Mouse (Mus musculus): Measurements from ENCODE around the gene Npy4r. TPM values are rescaled to one million over a fixed set of nuclear protein-coding genes. Genes with fewer than 3 reads are reported as not detected.
A peak's percentile ranks its signal among the peaks of the same experiment; 100 is the strongest.

Gene Npy4r
- total and polyA plus RNA-seq, 3 experiments = 0.08 to 0.80 (median 0.18) TPM

DNA sequence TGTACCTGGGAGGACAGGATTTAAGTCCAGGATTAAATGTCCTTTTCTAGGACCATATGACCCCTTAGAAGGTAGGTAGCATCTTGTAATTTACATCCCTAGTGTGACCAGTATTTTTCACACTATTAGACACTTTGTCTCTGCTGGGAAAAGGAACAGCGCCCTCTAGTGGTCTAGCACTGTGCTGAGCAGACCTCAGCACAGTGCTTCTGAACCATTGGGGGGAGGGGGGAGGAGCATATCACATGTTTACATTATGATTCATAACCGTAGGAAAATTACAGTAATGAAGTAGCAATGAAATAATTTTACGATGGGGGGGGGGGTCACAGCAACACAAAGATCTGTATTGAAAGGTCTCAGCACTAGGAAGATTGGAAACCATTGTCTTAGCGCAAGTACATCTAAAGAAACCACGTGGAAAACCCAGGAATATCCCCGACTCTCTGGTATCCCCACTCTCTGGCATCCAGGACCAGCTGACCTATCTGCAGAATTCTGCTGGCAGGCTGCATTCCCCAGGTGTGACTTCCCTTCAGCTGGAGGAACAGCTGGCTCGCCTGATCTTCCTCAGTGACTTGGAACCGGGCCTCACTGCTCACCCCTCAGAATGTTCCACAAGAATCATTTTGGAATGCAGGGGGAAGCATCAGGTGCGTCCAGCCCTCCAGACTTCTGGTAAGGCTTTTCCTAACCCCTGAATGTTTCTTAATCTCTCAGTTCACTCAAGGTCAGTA lies 2.5 kb upstream of the Npy4r start:
- 49% methylated on average over 9 of the region's 9 CpGs for WGBS

DNA sequence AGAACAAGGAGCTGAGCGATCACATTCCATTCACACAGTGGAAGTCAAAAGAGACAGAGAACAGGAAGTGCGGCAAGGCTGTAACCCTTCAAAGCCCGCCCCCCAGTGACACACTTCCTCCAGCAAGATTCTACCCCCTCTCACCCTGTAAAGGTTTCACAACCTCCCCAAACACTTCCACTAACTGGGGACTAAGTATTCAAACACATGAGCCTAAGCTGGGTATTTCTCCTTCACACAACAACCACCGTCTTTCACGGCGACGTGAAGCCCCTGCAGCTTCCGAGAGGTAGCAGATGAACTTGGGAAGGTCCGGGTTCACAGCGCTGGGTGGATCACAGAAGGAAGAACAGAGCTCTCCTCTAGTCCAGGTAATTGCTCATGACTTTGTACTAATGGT lies 9.4 kb downstream of the Npy4r start:
- H3K4me1 ChIP-seq (ENCODE audit: control insufficient read depth, insufficient read depth, low read length) = no peaks in the 10 kb centered on the region
- 88% methylated on average over 10 of the region's 10 CpGs for WGBS

More for the DNA sequence above, 2.5 kb upstream of the Npy4r start:
- Histone ChIP-seq H3K79me2 (replicated peaks; ENCODE audit: control insufficient read depth, insufficient read depth, low read length) (no peaks in the 10 kb centered on the region), H3K27ac (no peak overlapping the region), H3K9ac (ENCODE audit: low read depth, low read length) (no peak overlapping the region), H3K36me3 (ENCODE audit: control insufficient read depth, insufficient read depth, low read length) (no peaks in the 10 kb centered on the region), H3K4me3 (no peak overlapping the region), H3K4me1 (ENCODE audit: control insufficient read depth, insufficient read depth, low read length) (no peaks in the 10 kb centered on the region), H3K27me3 (ENCODE audit: control insufficient read depth, insufficient read depth, low read length) (no peaks in the 10 kb centered on the region)
- intact Hi-C loops (cut with DNase I) = loop anchor here (1.0 to 2.0 kb wide), 2 partner anchors 48 to 74 kb away; no protein-coding TSS in a partner anchor
- peak; percentile 12 to 43 for DNase-seq
- no peak for TF ChIP-seq EP300 (IDR thresholded peaks at IDR 0.05; ENCODE audit: insufficient read depth, low read depth, low read length)
- TF ChIP-seq CTCF (IDR thresholded peaks at IDR 0.05) = peak; percentile 76
- no peak for TF ChIP-seq POLR2A (IDR thresholded peaks at IDR 0.05; ENCODE audit: insufficient read depth, low read depth, low read length)

GRCm38 (mm10) chr14:34142316-34142715 lies 10.0 kb downstream of the Npy4r start:
- H3K4me3 ChIP-seq = no peak overlapping the region
- no peaks in the 10 kb centered on the region for H3K4me1 ChIP-seq (ENCODE audit: control insufficient read depth, insufficient read depth, low read length)
- H3K79me2 ChIP-seq (replicated peaks; ENCODE audit: control insufficient read depth, insufficient read depth, low read length) = no peaks in the 10 kb centered on the region
- no peaks in the 10 kb centered on the region for H3K36me3 ChIP-seq (ENCODE audit: control insufficient read depth, insufficient read depth, low read length)
- intact Hi-C loops (cut with DNase I) = no loop called here
- DNase-seq = no peak
- no peak for TF ChIP-seq POLR2A (IDR thresholded peaks at IDR 0.05; ENCODE audit: insufficient read depth, low read depth, low read length)
- no peak for TF ChIP-seq EP300 (IDR thresholded peaks at IDR 0.05; ENCODE audit: insufficient read depth, low read depth, low read length)
- no peak for TF ChIP-seq CTCF (IDR thresholded peaks at IDR 0.05)
- WGBS = 68% methylated on average over 1 of the region's 1 CpGs
- no peaks in the 10 kb centered on the region for H3K27me3 ChIP-seq (ENCODE audit: control insufficient read depth, insufficient read depth, low read length)
- H3K9ac ChIP-seq (ENCODE audit: low read depth, low read length) = no peak overlapping the region
- no peak overlapping the region for H3K27ac ChIP-seq

More for the DNA sequence above, 9.4 kb downstream of the Npy4r start:
- Histone ChIP-seq H3K27ac (no peak overlapping the region), H3K36me3 (ENCODE audit: control insufficient read depth, insufficient read depth, low read length) (no peaks in the 10 kb centered on the region), H3K9ac (ENCODE audit: low read depth, low read length) (no peak overlapping the region), H3K4me3 (no peak overlapping the region), H3K27me3 (ENCODE audit: control insufficient read depth, insufficient read depth, low read length) (no peaks in the 10 kb centered on the region), H3K79me2 (replicated peaks; ENCODE audit: control insufficient read depth, insufficient read depth, low read length) (no peaks in the 10 kb centered on the region)
- no peak for DNase-seq
- TF ChIP-seq EP300 (IDR thresholded peaks at IDR 0.05; ENCODE audit: insufficient read depth, low read depth, low read length) (no peak), POLR2A (IDR thresholded peaks at IDR 0.05; ENCODE audit: insufficient read depth, low read depth, low read length) (no peak), CTCF (IDR thresholded peaks at IDR 0.05) (no peak)
- intact Hi-C loops (cut with DNase I) = no loop called here

DNA sequence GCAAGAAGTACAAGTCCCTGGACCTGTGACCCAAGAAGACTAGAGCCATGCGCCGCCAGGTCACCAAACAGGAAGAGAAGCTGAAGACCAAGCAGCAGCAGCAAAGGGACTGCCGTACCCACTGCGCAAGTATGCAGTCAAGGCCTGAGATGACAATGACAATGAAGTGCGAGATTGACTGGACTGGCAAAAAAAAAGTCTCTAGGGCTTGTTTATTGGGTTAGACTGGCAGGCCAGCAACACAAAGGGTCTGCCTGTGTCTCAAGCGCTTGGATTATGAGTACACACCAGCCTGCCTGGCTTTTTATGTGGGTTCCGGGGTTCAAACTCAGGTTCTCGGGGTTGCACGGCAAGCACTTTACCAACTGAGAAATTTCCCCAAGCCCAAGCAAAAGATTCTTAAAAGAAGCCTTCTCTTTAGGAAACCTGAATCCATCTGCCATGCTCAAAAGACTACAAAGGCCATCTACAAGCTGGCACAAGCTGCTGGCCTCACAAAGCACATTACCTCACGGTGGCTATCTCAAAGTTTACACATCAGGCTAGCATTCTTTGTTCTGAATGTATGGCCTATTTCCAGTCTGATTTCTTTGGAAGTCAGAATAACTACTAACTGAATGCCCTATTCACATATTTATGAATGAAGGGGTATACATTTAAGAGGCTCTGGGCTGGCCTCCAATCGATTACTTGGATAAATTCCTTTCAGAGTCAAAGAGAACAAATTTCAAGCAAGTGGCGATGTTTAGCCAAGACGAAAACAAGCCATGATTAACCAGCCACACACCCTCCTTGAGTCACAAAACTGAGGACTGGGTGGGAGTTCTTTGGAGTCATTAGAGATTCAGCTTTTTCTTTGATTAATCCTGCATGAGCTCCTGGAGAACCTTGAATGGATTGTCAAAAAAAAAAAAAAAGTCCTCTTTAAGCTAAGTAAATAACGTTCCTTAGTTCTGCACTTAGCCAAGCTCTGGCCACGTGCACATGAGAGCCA lies 12.3 kb downstream of the Npy4r start:
- Histone ChIP-seq H3K27ac (no peak overlapping the region), H3K4me1 (ENCODE audit: control insufficient read depth, insufficient read depth, low read length) (no peaks in the 10 kb centered on the region; the same call in 1 of the 2 replicates), H3K79me2 (replicated peaks; ENCODE audit: control insufficient read depth, insufficient read depth, low read length) (no peaks in the 10 kb centered on the region), H3K27me3 (ENCODE audit: control insufficient read depth, insufficient read depth, low read length) (no peaks in the 10 kb centered on the region), H3K36me3 (ENCODE audit: control insufficient read depth, insufficient read depth, low read length) (no peaks in the 10 kb centered on the region), H3K4me3 (no peak overlapping the region), H3K9ac (ENCODE audit: low read depth, low read length) (no peak overlapping the region)
- no peak for DNase-seq
- 87% methylated on average over 15 of the region's 15 CpGs for WGBS
- intact Hi-C loops (cut with DNase I) = no loop called here
- no peak for TF ChIP-seq CTCF (IDR thresholded peaks at IDR 0.05)

- TF ChIP-seq EP300 (IDR thresholded peaks at IDR 0.05; ENCODE audit: insufficient read depth, low read depth, low read length) (no peak), POLR2A (IDR thresholded peaks at IDR 0.05; ENCODE audit: insufficient read depth, low read depth, low read length) (no peak), CTCF (IDR thresholded peaks at IDR 0.05) (no peak)
- intact Hi-C loops (cut with DNase I) = no loop called here
- H3K4me1 ChIP-seq (ENCODE audit: control insufficient read depth, insufficient read depth, low read length) = peaks cover 3% of the 10 kb centered on the region
- H3K27ac ChIP-seq = no peak overlapping the region
- H3K79me2 ChIP-seq (replicated peaks; ENCODE audit: control insufficient read depth, insufficient read depth, low read length) = no peaks in the 10 kb centered on the region
- no peaks in the 10 kb centered on the region for H3K36me3 ChIP-seq (ENCODE audit: control insufficient read depth, insufficient read depth, low read length)
- no peak overlapping the region for H3K4me3 ChIP-seq
- H3K27me3 ChIP-seq (ENCODE audit: control insufficient read depth, insufficient read depth, low read length) = no peaks in the 10 kb centered on the region
- no peak overlapping the region for H3K9ac ChIP-seq (ENCODE audit: low read depth, low read length)
- no peak for DNase-seq
Observed at GRCm38 (mm10) chr14:34135391-34135790, 16.9 kb downstream of the Npy4r start.

DNA sequence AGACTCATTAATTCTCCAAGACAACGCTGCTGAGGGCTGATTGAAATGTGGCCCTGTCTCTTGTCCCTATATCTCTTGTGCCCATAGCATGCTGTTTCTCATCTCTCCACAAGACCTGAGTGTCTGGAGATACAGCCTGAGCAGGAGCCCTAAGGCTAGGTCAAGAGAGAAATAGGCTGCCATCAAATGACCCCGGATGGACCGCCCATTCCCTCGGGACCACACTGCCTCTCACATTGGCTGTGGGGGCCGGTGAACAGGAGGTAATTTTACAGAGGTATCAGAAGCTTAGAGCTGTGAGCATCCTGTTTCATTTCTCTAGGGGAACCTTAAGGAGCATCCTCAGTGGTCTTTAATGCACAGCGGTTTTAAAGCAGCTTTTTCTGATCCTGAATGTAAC lies 21.1 kb downstream of the Npy4r start:
- TF ChIP-seq POLR2A (IDR thresholded peaks at IDR 0.05; ENCODE audit: insufficient read depth, low read depth, low read length) (no peak), CTCF (IDR thresholded peaks at IDR 0.05) (no peak), EP300 (IDR thresholded peaks at IDR 0.05; ENCODE audit: insufficient read depth, low read depth, low read length) (no peak)
- WGBS = 62% methylated on average over 6 of the region's 6 CpGs

More for the DNA sequence above, 21.1 kb downstream of the Npy4r start:
- no peak overlapping the region for H3K9ac ChIP-seq (ENCODE audit: low read depth, low read length)
- no peak overlapping the region for H3K27ac ChIP-seq
- no peaks in the 10 kb centered on the region for H3K36me3 ChIP-seq (ENCODE audit: control insufficient read depth, insufficient read depth, low read length)
- intact Hi-C loops (cut with DNase I) = no loop called here
- H3K79me2 ChIP-seq (replicated peaks; ENCODE audit: control insufficient read depth, insufficient read depth, low read length) = no peaks in the 10 kb centered on the region
- H3K4me1 ChIP-seq (ENCODE audit: control insufficient read depth, insufficient read depth, low read length) = peaks cover 3% of the 10 kb centered on the region
- H3K27me3 ChIP-seq (ENCODE audit: control insufficient read depth, insufficient read depth, low read length) = no peaks in the 10 kb centered on the region
- no peak overlapping the region for H3K4me3 ChIP-seq
- no peak for DNase-seq
